Mouse (Mus musculus) cerebellum, postnatal 4 days (tissue): ENCODE results near the gene Sgsm1.
A peak's percentile ranks its signal among the peaks of the same experiment; 100 is the strongest.
"Not testable (repeated sequence)": the region's sequence is repeated elsewhere in the genome, so short reads cannot be mapped to it uniquely, and the experiment has no call there.

Experiments
- DNase-seq, 2 experiments: peaks; one replicate each; pipeline ENCODE4 v3.0.0; 2022; ENCODE audit warnings: low spot score in 2 of 2, mixed read lengths in 1 of 2

The Sgsm1 gene

DNA sequence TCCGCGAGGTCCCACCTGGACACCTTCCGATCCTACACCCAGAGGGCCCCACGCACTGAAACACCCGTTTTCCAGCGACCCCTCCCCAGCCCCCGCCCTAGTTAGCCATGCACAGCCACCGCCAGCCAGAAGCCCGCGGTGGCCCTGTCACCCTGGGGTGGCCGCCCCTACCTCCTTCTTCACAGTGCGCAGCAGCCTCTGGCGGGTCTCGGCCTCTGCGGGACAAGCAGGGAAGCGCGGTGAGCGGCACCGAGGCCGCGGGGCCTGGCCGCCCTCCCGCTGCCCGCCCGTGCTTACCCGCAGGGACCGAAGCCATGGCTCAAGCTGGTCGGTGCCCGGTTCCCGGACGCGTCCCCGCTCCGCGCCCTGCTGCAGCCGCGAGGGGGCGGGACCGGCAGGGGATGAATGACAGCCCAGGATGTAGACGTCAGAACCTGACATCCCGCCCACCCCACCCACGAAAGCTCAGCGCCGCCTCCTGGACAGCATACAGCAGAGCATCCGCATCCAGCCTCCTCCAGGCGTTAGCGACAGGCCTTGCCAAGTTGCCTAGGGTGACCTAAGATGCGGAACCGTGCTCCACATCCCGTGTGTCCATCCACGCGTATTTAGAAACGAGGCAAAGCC, at the start of gene Sgsm1:
Gene Sgsm1, minus strand, starts transcription at position 410 of the 627 bp plus-strand sequence.
- DNase-seq = peak; percentile 74 to 86

GRCm38 (mm10) chr5:113358833-113359232, 48.2 kb upstream of the Sgsm1 start:
- DNase-seq = no peak

- no peak for DNase-seq
These were observed 47.1 kb upstream of the Sgsm1 start for GRCm38 (mm10) chr5:113357656-113358055.

- DNase-seq = no peak
These were observed 46.6 kb upstream of the Sgsm1 start, which contains the start of gene Aym1 for GRCm38 (mm10) chr5:113357186-113357585. Gene Aym1 (plus strand): TSS chr5:113357294.

DNA sequence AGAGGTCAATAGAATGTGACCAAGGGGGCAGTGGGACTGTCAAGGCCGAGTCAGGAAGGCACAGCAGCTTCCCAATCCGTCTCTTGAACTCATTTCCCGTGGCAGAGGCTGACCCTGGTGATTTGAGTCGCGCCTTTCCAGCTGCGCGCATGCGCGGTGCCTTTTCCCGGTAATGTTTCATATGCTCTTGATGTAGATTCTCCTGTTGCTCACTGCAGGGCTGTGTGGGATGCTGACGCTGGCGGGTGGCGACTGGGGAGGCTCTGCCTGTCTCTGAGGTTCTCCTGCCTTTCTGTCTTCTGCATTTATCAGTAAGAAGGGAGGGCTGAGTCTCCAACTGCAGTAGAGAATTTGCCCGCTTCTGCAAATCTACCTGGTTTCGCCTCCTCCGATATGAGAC, 43.7 kb upstream of the Sgsm1 start:
- DNase-seq = no peak

DNA sequence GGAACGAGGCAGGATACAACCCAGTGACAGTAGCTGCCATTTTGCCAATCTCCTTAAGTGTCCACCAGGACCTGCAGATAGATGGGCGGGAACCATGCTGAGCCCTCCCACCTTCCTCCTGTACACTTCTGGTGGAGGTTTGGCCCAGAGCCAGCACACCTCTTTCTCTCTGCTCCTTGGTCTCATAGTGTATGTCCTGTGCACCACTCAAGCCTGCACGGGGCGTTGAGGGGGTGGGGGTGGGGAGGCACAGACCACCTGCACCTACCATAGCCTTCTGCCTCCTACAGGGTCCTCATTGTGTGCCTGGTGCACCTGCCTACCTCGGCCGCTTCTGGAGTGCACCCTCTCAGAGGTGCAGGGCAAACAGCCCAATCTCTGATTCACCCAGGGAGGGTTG, 42.0 kb upstream of the Sgsm1 start:
- no peak for DNase-seq

DNA sequence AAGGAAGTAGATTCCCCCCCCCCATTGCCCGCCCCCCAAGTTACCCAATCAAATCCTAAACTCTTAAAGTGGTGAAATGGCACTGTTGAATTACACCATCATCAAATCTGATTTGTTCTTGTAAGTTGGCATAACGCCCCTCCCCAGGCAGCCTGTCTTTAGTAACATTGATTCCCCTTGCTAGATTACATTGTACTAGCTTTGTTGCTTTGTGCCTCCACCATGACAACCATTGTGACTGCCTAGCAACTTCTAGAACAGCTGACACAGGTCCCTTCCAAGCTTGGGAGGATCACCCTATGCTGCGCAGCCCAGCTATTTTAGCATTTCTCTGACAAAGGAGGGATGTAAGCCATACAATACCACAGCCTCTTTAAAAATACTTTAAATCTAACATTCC, 41.2 kb upstream of the Sgsm1 start:
- no peak for DNase-seq

DNA sequence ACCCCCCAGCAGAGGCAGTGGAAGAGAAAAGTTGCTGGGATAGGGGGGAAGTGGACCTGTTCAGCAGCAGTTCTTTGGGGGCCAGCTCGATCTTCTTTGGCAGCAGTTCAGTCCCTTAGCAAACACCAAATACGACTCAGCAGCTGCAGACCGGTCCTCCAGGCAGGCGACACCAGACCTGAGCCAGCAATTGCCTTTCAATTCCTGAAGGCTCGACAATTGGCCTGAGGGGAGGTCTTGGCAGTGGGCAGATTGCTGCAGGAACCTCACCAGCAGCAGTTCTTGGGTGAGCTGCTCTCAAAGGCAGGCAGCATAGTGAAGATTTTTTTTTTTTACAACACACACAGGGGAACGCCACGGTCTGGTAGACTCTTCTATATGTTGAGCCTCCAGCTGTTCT, 39.2 kb upstream of the Sgsm1 start:
- no peak for DNase-seq

DNA sequence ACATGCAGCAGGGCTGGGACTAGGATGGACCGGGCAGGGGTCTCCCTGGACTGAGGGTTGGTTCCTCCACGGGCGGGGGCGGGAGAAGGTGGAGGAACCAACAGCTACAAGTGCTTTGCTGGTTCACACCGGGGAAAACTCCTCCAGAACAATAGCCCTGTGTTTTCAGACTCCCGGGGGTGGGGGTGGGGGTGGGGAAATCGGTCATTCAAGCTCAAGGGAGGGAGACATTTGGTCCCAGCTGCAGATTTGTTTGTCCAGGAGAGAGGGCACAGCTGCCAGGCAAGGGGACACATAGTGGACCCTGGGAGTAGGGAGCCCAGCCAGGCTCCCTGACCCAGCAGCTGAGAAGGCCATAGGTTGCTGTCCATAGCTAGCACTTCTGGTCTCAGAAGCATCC, 38.6 kb upstream of the Sgsm1 start:
- no peak for DNase-seq

- peak in 1 of 2 experiments; percentile 54 for DNase-seq
These were observed 38.0 kb upstream of the Sgsm1 start for GRCm38 (mm10) chr5:113348597-113348996.

GRCm38 (mm10) chr5:113347593-113347992, 37.0 kb upstream of the Sgsm1 start:
- DNase-seq = no peak

DNA sequence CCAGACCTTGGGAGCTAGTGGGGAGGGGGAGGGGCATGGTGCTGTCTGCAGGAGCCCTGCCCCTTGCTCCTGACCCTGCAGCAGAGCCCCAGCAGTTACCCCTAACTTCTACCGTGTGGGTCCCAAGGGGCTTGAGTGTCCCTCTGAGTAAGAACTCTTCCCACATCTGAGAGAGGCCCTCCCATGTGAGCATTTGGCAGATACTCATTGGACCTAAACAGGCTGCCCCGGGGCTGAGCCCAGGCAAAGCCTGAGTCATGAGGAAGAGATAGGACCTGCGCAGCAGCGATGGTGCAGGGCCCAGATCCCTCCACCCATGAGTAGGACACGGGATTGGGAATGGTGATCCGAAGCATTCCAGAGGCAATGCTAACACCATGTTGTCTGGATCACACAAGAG, 36.1 kb upstream of the Sgsm1 start:
- DNase-seq = not testable (repeated sequence)

- DNase-seq = no peak
These were observed 35.2 kb upstream of the Sgsm1 start for GRCm38 (mm10) chr5:113345781-113346180.

DNA sequence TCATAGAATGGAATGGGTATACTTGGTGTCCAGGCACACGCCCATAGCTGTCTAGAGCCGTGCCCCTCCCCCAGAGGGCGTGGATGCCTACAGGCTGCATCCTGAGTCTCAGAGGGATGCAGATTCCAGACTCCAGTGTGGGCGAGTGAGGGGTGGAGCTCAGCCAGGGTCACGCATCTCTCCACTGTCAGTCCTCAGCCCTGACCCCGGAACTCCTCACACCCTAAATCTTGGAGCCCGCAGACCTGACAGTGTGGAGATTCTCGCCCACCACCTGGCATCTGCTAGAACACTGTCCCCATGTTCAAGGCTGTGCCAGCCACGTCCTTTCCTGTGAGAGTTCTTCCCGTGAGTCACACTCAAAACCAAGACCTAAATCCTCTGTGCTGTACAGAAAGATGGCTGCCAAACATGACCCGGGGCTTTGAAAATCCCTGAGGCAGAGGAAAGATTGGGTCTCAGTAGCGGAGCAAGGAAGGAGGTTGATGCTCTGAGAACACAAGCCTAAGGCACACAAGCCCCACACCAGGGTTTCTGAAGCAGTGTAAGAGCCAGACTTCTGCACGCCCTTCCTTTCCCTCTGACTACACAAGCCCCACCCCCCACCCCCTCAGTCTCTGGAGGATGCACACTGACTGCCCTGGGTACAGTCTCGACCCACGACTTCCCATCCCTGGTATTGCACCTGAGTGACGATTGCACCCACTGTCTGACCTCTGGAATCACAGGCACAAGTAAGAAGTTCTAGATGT, 34.2 kb upstream of the Sgsm1 start:
- no peak for DNase-seq

DNA sequence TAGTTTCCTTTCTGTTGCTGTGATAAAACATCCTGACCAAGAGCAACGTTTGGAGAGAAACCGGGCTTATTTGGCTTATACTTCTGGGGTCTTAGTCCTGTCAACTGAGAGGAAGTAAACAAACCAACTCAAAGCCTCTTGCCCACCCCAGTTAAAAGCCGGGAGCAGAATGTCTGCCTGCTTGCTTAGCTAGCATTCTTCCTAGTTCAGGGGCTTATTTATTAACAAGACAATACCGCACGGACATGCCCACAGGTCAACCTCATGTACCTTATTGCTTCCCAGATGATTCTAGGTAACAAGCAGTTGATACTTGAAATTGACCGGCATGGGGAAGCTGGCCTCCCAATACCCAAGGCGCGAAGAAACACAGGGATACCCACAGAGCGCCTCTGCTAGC, 25.7 kb upstream of the Sgsm1 start:
- no peak for DNase-seq

GRCm38 (mm10) chr5:113335732-113336131, 25.1 kb upstream of the Sgsm1 start:
- no peak for DNase-seq

DNA sequence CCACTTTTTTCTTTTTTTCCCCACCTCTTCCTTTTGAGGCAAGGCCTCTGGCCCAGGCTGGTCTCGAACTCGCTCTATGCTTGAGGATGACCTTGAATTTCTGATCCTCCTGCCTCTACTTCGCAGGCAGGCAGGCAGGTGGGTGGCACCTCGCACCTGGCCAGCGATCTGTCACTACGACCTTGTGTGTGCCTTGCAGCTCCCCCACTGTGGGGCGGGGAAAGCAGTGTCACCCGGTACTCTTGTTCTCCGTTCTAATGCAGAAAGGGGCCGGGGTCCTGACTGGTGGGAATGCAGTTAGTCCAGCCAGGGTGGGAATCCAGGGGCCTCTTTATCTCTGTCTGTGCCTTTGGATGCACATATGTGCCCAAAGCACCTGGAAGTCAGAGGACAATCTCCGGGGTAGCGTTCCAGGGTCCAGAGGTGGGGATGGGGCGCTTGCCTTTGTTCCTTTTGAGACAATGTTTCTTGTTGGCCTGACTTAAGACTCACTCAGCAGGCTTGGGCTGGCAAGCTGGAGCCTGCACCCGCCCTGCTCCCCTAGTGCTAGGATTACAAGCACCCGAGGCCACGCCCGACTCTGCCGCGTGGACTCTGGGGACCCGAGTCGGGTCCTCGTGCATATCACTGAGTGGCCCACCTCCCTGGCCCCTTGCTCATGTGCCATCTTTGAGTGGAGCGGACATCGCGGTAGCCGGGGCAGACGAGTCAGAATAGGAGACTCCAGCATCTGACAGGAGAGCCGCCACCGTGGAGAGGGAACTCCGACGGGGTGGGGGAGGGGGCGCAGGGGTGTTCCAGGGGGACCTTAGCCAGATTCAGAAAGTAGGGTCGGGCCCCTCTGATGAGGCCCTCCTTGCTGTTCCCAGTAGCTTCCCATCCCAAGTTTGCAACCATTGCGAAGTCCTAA, 24.3 kb upstream of the Sgsm1 start:
- DNase-seq = no peak

DNA sequence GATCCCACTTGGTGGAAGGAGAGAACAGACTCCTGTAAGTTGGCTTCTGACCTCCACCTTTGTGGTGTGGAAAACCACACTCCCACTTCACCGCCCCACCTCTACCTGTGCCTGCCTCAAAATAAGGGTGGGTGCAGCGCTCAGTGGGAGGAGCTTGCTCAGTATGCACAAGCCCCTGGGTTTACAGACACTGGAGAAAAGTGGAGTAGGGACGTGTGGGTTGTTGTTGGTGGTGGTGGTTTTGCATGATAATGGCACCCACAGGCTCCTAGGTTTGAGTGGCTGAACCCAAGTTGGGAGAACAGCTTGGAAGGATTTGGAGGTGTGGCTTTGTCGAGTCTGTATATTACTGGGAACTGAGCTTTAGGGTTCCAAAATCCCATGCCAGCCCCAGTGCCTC, 22.3 kb upstream of the Sgsm1 start:
- no peak for DNase-seq

DNA sequence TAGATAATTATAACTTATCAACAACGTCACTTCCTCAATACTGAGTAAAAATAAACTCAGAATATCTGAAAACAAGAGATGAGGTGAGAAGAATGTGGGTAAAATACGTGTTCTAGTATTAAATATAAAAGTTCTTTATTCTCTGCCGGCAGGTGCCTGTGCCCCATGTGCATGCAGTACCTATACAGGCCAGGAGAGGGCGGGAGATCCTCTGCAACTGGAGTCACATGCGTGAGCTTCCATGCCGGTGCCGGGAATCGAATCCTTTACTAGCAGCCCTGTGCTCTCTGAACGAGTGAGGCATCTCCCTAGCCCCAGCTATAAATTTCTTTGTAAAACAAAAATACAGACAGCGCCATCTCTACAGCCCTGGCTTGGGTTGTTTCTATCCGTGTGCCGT, 21.7 kb upstream of the Sgsm1 start:
- DNase-seq = peak in 1 of 2 experiments; percentile 56

GRCm38 (mm10) chr5:113330202-113330601, 19.6 kb upstream of the Sgsm1 start:
- DNase-seq = no peak

DNA sequence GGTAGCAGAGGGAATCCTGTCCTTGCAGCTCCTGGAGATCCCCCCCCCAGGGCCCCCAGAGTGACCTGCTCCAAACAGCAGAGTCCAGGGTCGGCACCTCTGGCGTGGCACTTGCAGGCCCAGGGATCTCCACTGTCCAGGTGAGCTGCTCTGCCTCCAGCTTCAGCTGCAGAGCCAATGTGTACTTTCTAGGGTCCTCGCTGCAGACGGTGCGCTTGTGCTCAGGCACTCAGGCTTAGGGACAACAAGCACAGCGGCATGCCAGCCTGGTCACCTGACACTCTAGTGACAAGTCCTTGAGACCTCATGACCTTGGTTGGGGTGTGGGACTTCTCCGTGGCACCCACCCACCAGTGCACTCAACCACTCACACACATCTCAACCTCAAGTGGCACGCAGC, 18.9 kb upstream of the Sgsm1 start:
- DNase-seq = no peak
